Mouse (Mus musculus) midbrain, embryonic 15.5 days (tissue): Measurements from ENCODE around the gene Tcf7l1. TPM values are rescaled to one million over a fixed set of nuclear protein-coding genes. Genes with fewer than 3 reads are reported as not detected.
A peak's percentile ranks its signal among the peaks of the same experiment; 100 is the strongest.

Experiments used
- ATAC-seq: fragments of 200-750 bp; cut with Nextera tagmentation; replicated peaks from 2 replicates; pipeline ENCODE4 v1.8.0; 2017; ENCODE audit warnings: moderate TSS enrichment
- H3K27ac ChIP-seq: fragments of 300-500 bp; sonication (generic); 2 replicates; pipeline ENCODE4 v1.5.1; 2015; ENCODE audit warnings: mild to moderate bottlenecking, inconsistent platforms
- H3K27me3 ChIP-seq: fragments of 300-500 bp; sonication (generic); replicated peaks from 2 replicates; pipeline ENCODE4 v1.6.1; 2015; ENCODE audit warnings: inconsistent platforms
- H3K36me3 ChIP-seq: fragments of 300-500 bp; sonication (generic); replicated peaks from 2 replicates; pipeline ENCODE4 v1.6.1; 2015; ENCODE audit warnings: inconsistent platforms
- H3K4me1 ChIP-seq: fragments of 300-500 bp; sonication (generic); 2 replicates; pipeline ENCODE4 v1.6.1; 2015; ENCODE audit warnings: inconsistent platforms
- H3K4me2 ChIP-seq: fragments of 300-500 bp; sonication (generic); 2 replicates; pipeline ENCODE4 v1.6.1; 2015; ENCODE audit warnings: inconsistent platforms, mild to moderate bottlenecking, moderate library complexity
- H3K4me3 ChIP-seq: fragments of 300-500 bp; sonication (generic); 2 replicates; pipeline ENCODE4 v1.5.1; 2015; ENCODE audit warnings: mild to moderate bottlenecking, inconsistent platforms
- H3K9ac ChIP-seq: fragments of 300-500 bp; sonication (generic); 2 replicates; pipeline ENCODE4 v1.6.1; 2015; ENCODE audit warnings: mild to moderate bottlenecking, inconsistent platforms
- H3K9me3 ChIP-seq: fragments of 300-500 bp; sonication (generic); 2 replicates; pipeline ENCODE4 v1.6.1; 2016; ENCODE audit warnings: inconsistent platforms
- WGBS: fragments of 180-500 bp; shearing (Covaris S2); methylation state at CpG from one replicate; pipeline ENCODE4 v1.1.7; 2015; ENCODE audit warnings: mixed read lengths; 5-methylcytosine and 5-hydroxymethylcytosine counted together
- polyA plus RNA-seq: library from polyadenylated mRNA; unstranded; fragments of >200 nt; fragmentation: Nextera tagmentation; extraction: Ambion mirVana; gene quantifications from 2 replicates; pipeline ENCODE4 v1.2.1, GENCODE M21; 2015

Tcf7l1 gene
- polyA plus RNA-seq, 1 experiment from 2014 or later = 6.1 TPM

DNA sequence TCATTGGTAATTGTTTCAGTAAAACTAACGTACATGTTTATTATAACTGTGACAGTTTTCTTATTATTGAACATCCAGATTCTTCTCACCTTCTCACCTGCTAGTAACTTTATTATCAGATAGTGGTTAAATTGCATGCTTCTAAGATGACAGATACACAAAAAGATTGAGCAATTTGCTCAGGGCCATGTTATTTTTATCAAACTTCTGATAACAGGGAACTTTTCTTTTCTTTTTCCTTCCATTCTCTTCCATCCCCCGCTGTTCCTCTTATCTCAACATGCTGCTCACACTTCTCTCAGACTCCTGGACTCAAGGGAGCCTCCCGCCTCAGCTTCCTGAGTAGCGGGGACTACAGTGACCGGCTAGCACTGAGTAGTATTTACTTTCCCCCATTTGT is 168.1 kb downstream of the Tcf7l1 start:
- WGBS = 86% methylated on average over 5 of the region's 5 CpGs
- no peaks in the 10 kb centered on the region for H3K9me3 ChIP-seq
- H3K4me3 ChIP-seq = no peak overlapping the region
- H3K27me3 ChIP-seq = no peaks in the 10 kb centered on the region
- no peaks in the 10 kb centered on the region for H3K36me3 ChIP-seq
- no peak for ATAC-seq
- H3K4me1 ChIP-seq = peaks cover 9% of the 10 kb centered on the region
- H3K4me2 ChIP-seq = no peak overlapping the region
- H3K9ac ChIP-seq = no peak overlapping the region
- H3K27ac ChIP-seq = no peak overlapping the region

DNA sequence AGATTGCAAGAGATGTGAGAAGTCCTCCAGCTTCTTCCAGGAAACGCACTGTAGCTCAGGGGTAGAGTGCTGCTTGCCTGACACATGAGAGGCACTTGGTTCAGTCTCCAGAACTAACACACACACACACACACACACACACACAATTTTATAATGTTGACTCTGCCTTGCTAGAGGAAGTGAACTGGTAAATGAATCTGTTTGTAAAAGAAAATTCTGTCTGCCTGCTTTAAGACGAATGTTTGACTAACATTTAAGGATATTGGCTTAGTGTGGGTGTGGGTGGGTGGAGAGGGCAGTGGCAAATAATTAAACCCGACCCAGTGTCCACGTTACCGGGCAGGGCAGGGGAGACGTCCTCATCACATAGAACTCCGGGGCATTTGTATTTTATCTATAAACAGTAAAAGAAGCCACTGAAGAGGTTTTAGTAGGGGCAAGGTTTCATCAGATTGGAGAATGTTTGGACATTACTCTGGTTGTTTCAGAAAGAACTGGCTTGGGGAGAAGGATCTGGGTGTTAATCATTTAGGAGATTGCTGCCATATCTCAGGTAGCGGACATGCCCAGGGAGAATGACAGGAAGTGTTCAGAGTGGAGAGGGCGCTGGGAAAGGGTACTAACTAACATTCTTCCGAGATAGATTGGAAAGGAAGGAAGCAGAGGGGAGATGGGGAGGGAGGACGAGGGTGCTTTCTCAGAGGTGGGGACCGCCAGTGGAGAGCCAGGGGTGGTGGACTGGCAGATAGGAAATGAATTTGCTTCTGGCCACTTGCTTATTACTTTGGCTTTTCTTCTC is 169.1 kb downstream of the Tcf7l1 start:
- no peaks in the 10 kb centered on the region for H3K27me3 ChIP-seq
- no peaks in the 10 kb centered on the region for H3K9me3 ChIP-seq
- no peak overlapping the region for H3K9ac ChIP-seq
- WGBS = 72% methylated on average over 12 of the region's 12 CpGs
- no peaks in the 10 kb centered on the region for H3K36me3 ChIP-seq
- H3K4me3 ChIP-seq = no peak overlapping the region
- no peak overlapping the region for H3K4me2 ChIP-seq
- H3K4me1 ChIP-seq = peaks cover 19% of the 10 kb centered on the region
- no peak for ATAC-seq
- no peak overlapping the region for H3K27ac ChIP-seq

DNA sequence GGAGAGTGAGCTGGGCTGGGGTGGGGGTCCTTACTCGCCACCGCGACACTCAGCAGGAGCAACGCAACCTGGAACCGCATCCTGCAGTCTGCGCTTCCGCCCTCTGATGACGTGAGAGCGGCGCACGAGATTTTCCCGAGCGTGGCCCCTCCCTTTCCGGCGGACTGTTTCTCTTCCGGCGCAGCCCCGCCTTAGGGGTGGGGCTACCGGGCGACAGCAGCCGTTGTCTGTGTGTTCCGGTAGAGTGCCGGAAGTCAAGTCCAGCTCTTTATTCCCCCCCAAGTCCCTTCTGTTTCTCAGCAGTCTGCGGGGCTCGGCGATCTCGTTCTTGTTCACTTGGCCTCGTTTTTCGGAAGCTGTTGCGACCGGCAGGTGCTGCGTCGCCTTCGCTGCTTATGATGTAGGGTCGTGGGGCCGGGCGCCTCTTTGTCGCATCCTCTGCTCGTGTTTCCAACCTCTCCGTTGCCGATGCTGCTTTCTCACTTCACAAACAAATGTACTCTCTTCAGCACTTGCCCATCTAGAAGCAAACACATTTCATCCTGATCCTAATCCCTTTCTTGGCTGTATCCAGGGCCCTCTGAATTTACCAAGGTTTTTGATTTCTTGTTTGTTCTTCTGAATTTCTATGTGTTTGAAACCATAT is 172.3 kb downstream of the Tcf7l1 start, which contains the start of gene Tgoln1:
Tgoln1 (minus strand) TSS at position 358 of the 646 bp plus-strand sequence.
- under 1% methylated on average over 41 of the region's 41 CpGs for WGBS
- ATAC-seq = peak; percentile 98
- peak within 1 kb of the TSS; percentile 97 for H3K4me2 ChIP-seq

DNA sequence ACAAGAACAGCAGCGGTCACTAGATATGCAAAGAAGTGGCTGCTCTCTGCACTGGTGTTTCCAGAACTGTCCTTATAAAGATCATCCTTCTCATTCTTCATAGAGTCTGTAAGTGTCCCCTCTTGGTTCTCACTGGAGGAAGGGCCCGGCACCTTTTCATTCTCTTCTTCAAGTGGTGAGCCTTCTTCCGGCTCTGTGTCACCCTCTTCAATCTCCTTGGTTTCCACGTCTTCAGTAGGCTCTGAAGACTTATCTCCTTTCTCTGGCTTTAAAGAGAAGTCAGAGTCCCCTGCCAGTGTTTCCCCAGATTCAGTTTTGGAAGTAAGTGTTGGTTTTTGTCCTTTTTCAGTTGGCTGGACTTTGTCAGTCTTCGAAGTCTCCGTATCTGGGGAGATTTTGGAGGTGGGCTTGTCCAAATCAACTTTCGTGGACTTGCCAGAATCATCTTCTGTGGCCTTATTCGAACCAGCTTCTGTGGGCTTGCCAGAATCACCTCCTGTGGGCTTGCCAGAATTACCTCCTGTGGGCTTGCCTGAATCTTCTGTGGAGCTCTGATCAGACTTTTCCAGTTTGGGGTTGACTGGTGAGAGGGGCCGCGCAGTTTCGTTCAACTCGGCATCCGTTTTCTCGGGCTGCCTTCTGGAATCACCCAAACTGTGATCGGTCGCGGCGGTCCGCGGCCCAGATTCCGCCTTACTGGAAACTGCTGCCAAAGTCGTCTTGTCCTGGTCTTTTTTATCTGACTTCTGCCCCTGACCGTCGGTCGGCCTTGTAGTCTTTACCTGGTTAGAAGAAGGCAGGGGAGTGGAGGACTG is 173.3 kb downstream of the Tcf7l1 start:
- ATAC-seq = peak; percentile 35; the same call in 1 of the 2 replicates
- H3K27ac ChIP-seq = peak overlapping the region; percentile 93
- peak overlapping the region; percentile 97 for H3K4me2 ChIP-seq
- peak overlapping the region; percentile 79 for H3K9ac ChIP-seq
- H3K27me3 ChIP-seq = no peaks in the 10 kb centered on the region
- H3K36me3 ChIP-seq = peaks cover 8% of the 10 kb centered on the region; the same call in 1 of the 2 replicates
- H3K4me3 ChIP-seq = peak overlapping the region; percentile 73
- peaks cover 37% of the 10 kb centered on the region for H3K4me1 ChIP-seq
- 31% methylated on average over 25 of the region's 25 CpGs for WGBS
- no peaks in the 10 kb centered on the region for H3K9me3 ChIP-seq

More for the DNA sequence above, 172.3 kb downstream of the Tcf7l1 start, which contains the start of gene Tgoln1:
- Histone ChIP-seq H3K27ac (peak within 1 kb of the TSS; percentile 93), H3K9me3 (no peaks in the 10 kb centered on the region), H3K9ac (peak within 1 kb of the TSS; percentile 79), H3K4me1 (peaks cover 37% of the 10 kb centered on the region), H3K4me3 (peak within 1 kb of the TSS; percentile 73), H3K27me3 (no peaks in the 10 kb centered on the region), H3K36me3 (0 out of 2 replicates have a peak, but pooled peaks cover 8% of the 10 kb centered on the region)

DNA sequence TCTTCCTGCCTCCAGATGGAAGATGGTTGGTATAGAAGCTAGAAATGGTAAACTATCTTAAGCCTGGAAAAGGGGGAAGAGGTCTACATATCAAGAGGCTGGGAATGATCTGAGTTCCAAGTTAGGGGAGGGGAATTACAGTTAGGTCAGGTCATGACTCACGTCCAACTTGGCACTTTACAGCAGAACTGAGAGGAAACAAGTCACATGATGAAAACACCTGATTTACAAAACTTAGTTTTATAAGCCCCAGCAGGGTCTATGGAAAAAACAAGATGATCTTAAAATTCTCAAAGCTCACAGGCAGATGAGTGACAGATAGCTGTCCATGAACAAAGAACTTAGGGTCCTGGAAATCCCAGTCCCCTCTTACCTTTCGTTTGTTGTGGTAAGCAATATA is 173.9 kb downstream of the Tcf7l1 start:
- ATAC-seq = no peak
- H3K27ac ChIP-seq = no peak overlapping the region
- peak overlapping the region; percentile 73 for H3K4me3 ChIP-seq
- H3K36me3 ChIP-seq = peaks cover 11% of the 10 kb centered on the region; the same call in 1 of the 2 replicates
- peaks cover 37% of the 10 kb centered on the region for H3K4me1 ChIP-seq
- 79% methylated on average over 2 of the region's 2 CpGs for WGBS
- no peaks in the 10 kb centered on the region for H3K27me3 ChIP-seq
- H3K4me2 ChIP-seq = peak overlapping the region; percentile 97
- H3K9me3 ChIP-seq = no peaks in the 10 kb centered on the region
- peak overlapping the region; percentile 79; the same call in 1 of the 2 replicates for H3K9ac ChIP-seq

DNA sequence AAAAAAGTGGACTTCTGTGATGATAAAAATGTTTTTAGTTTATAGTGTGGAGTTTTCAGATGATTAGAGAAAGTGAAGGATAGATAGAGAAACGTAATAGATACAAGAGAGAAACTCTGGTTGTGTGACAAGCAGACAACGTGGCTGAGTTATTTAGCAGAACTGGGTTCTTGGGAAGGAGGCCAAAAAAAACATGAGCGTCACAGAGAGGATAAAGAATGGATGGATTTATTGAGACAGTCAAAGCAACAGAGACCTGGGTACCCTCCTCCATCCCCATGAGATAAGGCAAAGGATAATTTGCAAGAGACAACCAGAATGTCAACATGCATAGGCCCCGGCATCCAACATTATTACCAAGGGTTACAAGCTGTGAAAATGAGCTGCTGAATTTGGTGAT is 178.8 kb downstream of the Tcf7l1 start:
- Histone ChIP-seq H3K4me1 (peaks cover 22% of the 10 kb centered on the region), H3K27me3 (no peaks in the 10 kb centered on the region), H3K9me3 (no peaks in the 10 kb centered on the region), H3K4me3 (no peak overlapping the region), H3K4me2 (no peak overlapping the region), H3K36me3 (peaks cover 30% of the 10 kb centered on the region), H3K9ac (no peak overlapping the region), H3K27ac (no peak overlapping the region)
- WGBS = 88% methylated on average over 4 of the region's 4 CpGs
- ATAC-seq = no peak

DNA sequence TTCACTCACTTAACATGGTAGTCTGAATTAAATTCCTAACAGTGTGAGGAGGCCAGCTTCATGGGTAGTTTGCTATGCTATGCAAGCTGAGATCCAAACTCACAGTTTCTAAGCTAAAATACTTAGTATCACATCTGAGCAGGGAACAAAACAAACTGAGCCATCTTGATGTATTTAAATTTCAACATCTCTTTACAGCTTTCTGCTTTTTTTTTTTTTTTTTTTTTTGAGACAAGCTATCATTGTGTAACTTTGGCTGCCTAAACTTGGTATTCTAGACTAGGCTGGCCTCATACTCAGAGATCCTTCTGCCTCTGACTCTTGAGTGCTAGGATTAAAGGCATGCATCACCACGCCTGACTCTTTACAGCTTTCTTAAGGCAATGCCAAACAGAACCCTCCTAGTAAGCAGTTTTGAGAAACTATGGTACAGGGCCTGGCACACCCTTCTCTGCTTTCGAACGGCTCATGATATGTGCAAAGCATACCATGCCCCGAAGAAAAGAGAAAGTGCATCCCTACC is 180.3 kb downstream of the Tcf7l1 start:
- Histone ChIP-seq H3K9ac (no peak overlapping the region), H3K36me3 (peaks cover 28% of the 10 kb centered on the region), H3K4me3 (no peak overlapping the region), H3K27ac (no peak overlapping the region), H3K9me3 (no peaks in the 10 kb centered on the region), H3K4me2 (no peak overlapping the region), H3K27me3 (no peaks in the 10 kb centered on the region), H3K4me1 (peaks cover 6% of the 10 kb centered on the region)
- WGBS = 92% methylated on average over 4 of the region's 4 CpGs
- ATAC-seq = no peak

DNA sequence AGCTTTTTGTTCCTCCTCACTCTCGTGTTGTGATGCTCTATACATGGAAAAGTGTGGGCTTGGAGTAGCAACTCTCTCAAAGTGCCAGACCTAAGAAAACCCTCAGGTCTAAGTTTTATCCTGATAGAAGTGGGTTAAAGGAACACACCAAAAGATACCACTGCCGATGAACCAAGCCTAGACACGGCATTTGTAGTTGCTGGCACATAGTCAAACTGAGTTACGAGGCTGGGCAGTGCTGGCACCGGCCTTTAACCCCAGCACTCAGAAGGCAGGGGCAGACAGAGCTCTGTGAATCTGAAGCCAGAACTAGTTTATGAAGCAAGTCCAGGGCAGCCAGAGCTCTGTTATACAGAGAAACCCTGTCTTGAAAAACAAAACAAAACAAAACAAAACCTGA is 181.4 kb downstream of the Tcf7l1 start:
- no peak overlapping the region for H3K4me2 ChIP-seq
- H3K4me1 ChIP-seq = no peaks in the 10 kb centered on the region
- H3K27ac ChIP-seq = no peak overlapping the region
- H3K27me3 ChIP-seq = no peaks in the 10 kb centered on the region
- no peak overlapping the region for H3K9ac ChIP-seq
- ATAC-seq = no peak
- 88% methylated on average over 5 of the region's 5 CpGs for WGBS
- H3K4me3 ChIP-seq = no peak overlapping the region
- H3K9me3 ChIP-seq = no peaks in the 10 kb centered on the region
- H3K36me3 ChIP-seq = peaks cover 21% of the 10 kb centered on the region

DNA sequence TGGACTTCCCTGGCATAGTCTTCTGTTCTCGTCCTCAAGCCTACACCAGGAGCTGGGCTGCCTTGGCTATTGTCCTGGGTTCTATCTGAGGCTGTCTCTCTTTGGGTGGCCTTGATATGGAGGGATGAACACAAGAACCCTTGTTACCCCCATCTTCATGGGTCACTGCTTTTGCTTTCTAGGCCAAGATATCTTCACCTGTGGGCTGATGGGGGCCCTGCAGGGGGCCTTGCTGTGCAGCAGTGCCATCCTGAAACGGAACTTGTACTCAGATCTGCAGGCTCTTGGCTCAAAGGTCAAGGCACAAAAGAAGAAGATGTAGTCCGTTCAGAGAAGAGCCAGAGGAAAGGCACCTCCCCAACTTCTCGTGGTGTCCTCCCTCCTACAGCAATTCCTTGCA is 182.0 kb downstream of the Tcf7l1 start:
- Histone ChIP-seq H3K27me3 (no peaks in the 10 kb centered on the region), H3K27ac (no peak overlapping the region), H3K4me1 (no peaks in the 10 kb centered on the region), H3K4me2 (no peak overlapping the region), H3K9ac (no peak overlapping the region), H3K9me3 (no peaks in the 10 kb centered on the region), H3K4me3 (no peak overlapping the region), H3K36me3 (peaks cover 21% of the 10 kb centered on the region)
- WGBS = 77% methylated on average over 4 of the region's 4 CpGs
- ATAC-seq = no peak

DNA sequence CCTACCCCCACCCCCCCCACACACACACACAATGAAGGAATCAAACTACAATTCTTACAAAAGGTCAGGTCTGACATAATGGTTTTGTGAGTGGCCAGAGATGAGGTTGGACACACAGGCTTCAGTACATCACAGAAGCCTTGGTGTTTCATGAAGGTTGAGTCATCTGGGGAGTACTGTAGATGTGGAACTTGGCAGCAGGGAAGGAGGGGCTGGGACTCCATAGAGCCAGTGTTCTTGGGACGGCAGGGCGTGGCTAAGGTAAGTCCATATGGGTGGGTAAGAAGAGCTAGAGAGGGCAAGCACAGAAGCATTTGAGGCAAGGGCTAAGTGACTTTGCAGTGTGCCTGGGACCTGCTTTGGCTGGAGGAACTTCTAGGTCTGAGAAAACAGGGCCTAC is 185.0 kb downstream of the Tcf7l1 start:
- H3K27me3 ChIP-seq = no peaks in the 10 kb centered on the region
- no peak overlapping the region for H3K9ac ChIP-seq
- peaks cover 19% of the 10 kb centered on the region for H3K36me3 ChIP-seq
- H3K4me2 ChIP-seq = no peak overlapping the region
- H3K4me1 ChIP-seq = peaks cover under 1% of the 10 kb centered on the region; the same call in 1 of the 2 replicates
- 92% methylated on average over 2 of the region's 2 CpGs for WGBS
- H3K9me3 ChIP-seq = no peaks in the 10 kb centered on the region
- no peak overlapping the region for H3K27ac ChIP-seq
- H3K4me3 ChIP-seq = no peak overlapping the region
- no peak for ATAC-seq

DNA sequence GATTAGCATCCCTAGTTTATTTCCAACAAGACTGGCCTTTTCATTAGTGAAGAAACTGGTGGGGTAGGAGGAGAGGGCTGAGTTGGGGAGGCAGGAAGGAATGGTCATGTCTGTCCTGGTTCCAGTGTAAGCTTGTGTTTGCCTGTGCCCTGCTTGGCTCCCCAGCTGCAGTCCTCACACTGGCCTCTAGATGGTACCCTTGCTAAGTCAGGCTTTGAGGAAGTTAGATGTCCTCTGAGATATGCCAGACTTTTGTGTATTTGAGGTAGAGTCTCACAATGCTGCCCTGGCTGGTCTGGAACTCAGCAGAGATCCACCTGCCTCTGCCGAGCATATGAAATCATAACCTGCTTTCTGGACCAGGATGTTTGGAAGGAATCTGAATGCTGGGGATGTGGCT is 187.3 kb downstream of the Tcf7l1 start:
- 56% methylated on average over 1 of the region's 1 CpGs for WGBS

DNA sequence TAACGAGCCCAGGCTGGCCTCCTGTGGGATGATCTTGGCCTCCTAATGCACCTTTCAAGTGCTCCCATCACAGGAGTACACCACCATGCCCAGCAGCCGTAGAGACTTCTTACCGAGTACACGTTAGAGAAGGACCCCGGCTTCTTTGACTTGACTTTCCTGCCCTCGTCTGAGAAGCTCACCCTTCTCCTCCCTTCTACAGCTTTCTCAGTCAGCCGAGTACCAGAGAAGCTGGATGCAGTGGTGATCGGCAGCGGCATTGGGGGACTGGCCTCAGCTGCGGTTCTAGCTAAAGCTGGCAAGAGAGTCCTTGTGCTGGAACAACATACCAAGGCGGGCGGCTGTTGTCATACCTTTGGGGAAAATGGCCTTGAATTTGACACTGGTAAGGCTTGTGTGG is 188.3 kb downstream of the Tcf7l1 start:
- Histone ChIP-seq H3K4me2 (no peak overlapping the region), H3K9ac (no peak overlapping the region), H3K27me3 (no peaks in the 10 kb centered on the region), H3K36me3 (peaks cover 1% of the 10 kb centered on the region; the same call in 1 of the 2 replicates), H3K9me3 (no peaks in the 10 kb centered on the region), H3K4me3 (no peak overlapping the region), H3K27ac (no peak overlapping the region), H3K4me1 (peaks cover 17% of the 10 kb centered on the region)
- no peak for ATAC-seq
- WGBS = 85% methylated on average over 12 of the region's 12 CpGs

More for the DNA sequence above, 187.3 kb downstream of the Tcf7l1 start:
- H3K4me2 ChIP-seq = no peak overlapping the region
- H3K9ac ChIP-seq = no peak overlapping the region
- no peak for ATAC-seq
- H3K4me3 ChIP-seq = no peak overlapping the region
- H3K4me1 ChIP-seq = peaks cover 16% of the 10 kb centered on the region
- H3K27me3 ChIP-seq = no peaks in the 10 kb centered on the region
- H3K27ac ChIP-seq = no peak overlapping the region
- peaks cover 7% of the 10 kb centered on the region for H3K36me3 ChIP-seq
- H3K9me3 ChIP-seq = no peaks in the 10 kb centered on the region
